Mouse (Mus musculus): ENCODE results near the gene Gm20716.

Gm20716 gene

GRCm38 (mm10) chr2:168230026-168230728, at the start of gene Gm20716, which contains the start of the genes Dpm1 and Mocs3:
Gene Gm20716, minus strand, starts transcription at chr2:168230364.
Gene Dpm1, minus strand, starts transcription at chr2:168230591.
Gene Mocs3, plus strand, starts transcription at chr2:168230622.
- peak; percentile 89 to 90 for DNase-seq

GRCm38 (mm10) chr2:168274374-168274935, 44.3 kb upstream of the Gm20716 start:
- DNase-seq = peak; percentile 50 to 73

- DNase-seq = no peak
Observed at GRCm38 (mm10) chr2:168273387-168273786, 43.2 kb upstream of the Gm20716 start.

- peak in 1 of 2 experiments; percentile 29 for DNase-seq
Observed at GRCm38 (mm10) chr2:168268033-168268432, 37.9 kb upstream of the Gm20716 start.

- DNase-seq = no peak
Observed at GRCm38 (mm10) chr2:168260900-168261299, 30.7 kb upstream of the Gm20716 start.

GRCm38 (mm10) chr2:168260124-168260523, 30.0 kb upstream of the Gm20716 start:
- DNase-seq = no peak

GRCm38 (mm10) chr2:168259046-168259445, 28.9 kb upstream of the Gm20716 start:
- DNase-seq = no peak

- DNase-seq = no peak
Observed at GRCm38 (mm10) chr2:168257188-168257587, 27.0 kb upstream of the Gm20716 start.

- DNase-seq = no peak
Observed at GRCm38 (mm10) chr2:168256506-168256905, 26.3 kb upstream of the Gm20716 start.

- no peak for DNase-seq
Observed at GRCm38 (mm10) chr2:168253822-168254221, 23.7 kb upstream of the Gm20716 start.

GRCm38 (mm10) chr2:168252639-168253292, 22.6 kb upstream of the Gm20716 start:
- DNase-seq = peak in 1 of 2 experiments; percentile 47

GRCm38 (mm10) chr2:168250270-168250669, 20.1 kb upstream of the Gm20716 start:
- peak in 1 of 2 experiments; percentile 87 for DNase-seq

- peak in 1 of 2 experiments; percentile 30 for DNase-seq
Observed at GRCm38 (mm10) chr2:168248856-168249245, 18.7 kb upstream of the Gm20716 start.

- no peak for DNase-seq
Observed at GRCm38 (mm10) chr2:168248167-168248855, 18.1 kb upstream of the Gm20716 start.

- DNase-seq = no peak
Observed at GRCm38 (mm10) chr2:168245571-168245970, 15.4 kb upstream of the Gm20716 start.

GRCm38 (mm10) chr2:168243278-168243677, 13.1 kb upstream of the Gm20716 start:
- DNase-seq = no peak

- DNase-seq = peak in 1 of 2 experiments; percentile 30
Observed at GRCm38 (mm10) chr2:168242841-168243240, 12.7 kb upstream of the Gm20716 start.

- DNase-seq = no peak
Observed at GRCm38 (mm10) chr2:168238335-168238734, 8.2 kb upstream of the Gm20716 start.

GRCm38 (mm10) chr2:168233286-168233685, 3.1 kb upstream of the Gm20716 start:
- DNase-seq = peak in 1 of 2 experiments; percentile 8

GRCm38 (mm10) chr2:168231471-168231829, 1.3 kb upstream of the Gm20716 start:
- DNase-seq = no peak

- peak; percentile 40 to 52 for DNase-seq
Observed at GRCm38 (mm10) chr2:168230773-168231470, 758 bp upstream of the Gm20716 start.
